Mouse (Mus musculus) heart, adult 11 months (tissue): ENCODE data around the gene Dand5.
"Not testable (repeated sequence)": the region's sequence is repeated elsewhere in the genome, so short reads cannot be mapped to it uniquely, and the experiment has no call there.

Source experiments
- DNase-seq: peaks from one replicate; pipeline ENCODE4 v3.0.0; 2022

The Dand5 gene

GRCm38 (mm10) chr8:84834002-84834865, 11.6 kb upstream of the Dand5 start:
- DNase-seq = peak; percentile 89

GRCm38 (mm10) chr8:84832759-84833742, 10.4 kb upstream of the Dand5 start:
- DNase-seq = peak; percentile 91

GRCm38 (mm10) chr8:84832034-84832717, 9.6 kb upstream of the Dand5 start:
- peak; percentile 98 for DNase-seq

GRCm38 (mm10) chr8:84831490-84831889, 8.9 kb upstream of the Dand5 start, which contains the start of gene Gadd45gip1:
TSS of gene Gadd45gip1 (plus strand) at chr8:84831522.
- peak; percentile 95 for DNase-seq

GRCm38 (mm10) chr8:84826518-84826917, 3.9 kb upstream of the Dand5 start:
- DNase-seq = not testable (repeated sequence)

GRCm38 (mm10) chr8:84825636-84826035, 3.0 kb upstream of the Dand5 start:
- no peak for DNase-seq

GRCm38 (mm10) chr8:84823653-84824052, 1.0 kb upstream of the Dand5 start:
- DNase-seq = peak; percentile 94

- DNase-seq = peak; percentile 95
Observed at GRCm38 (mm10) chr8:84816117-84816516, 6.5 kb downstream of the Dand5 start.

GRCm38 (mm10) chr8:84815547-84815946, 7.1 kb downstream of the Dand5 start:
- peak; percentile 99 for DNase-seq

- DNase-seq = peak; percentile 95
Observed at GRCm38 (mm10) chr8:84814555-84815441, 7.8 kb downstream of the Dand5 start.

GRCm38 (mm10) chr8:84814240-84814554, 8.4 kb downstream of the Dand5 start:
- peak; percentile 92 for DNase-seq

- DNase-seq = no peak
Observed at GRCm38 (mm10) chr8:84813830-84814229, 8.8 kb downstream of the Dand5 start.

- DNase-seq = peak; percentile 97
Observed at GRCm38 (mm10) chr8:84813059-84813458, 9.6 kb downstream of the Dand5 start.

GRCm38 (mm10) chr8:84811303-84811702, 11.3 kb downstream of the Dand5 start:
- DNase-seq = no peak

- peak; percentile 99 for DNase-seq
Observed at GRCm38 (mm10) chr8:84810896-84811295, 11.7 kb downstream of the Dand5 start.

- DNase-seq = no peak
Observed at GRCm38 (mm10) chr8:84809941-84810280, 12.7 kb downstream of the Dand5 start.

- DNase-seq = no peak
Observed at GRCm38 (mm10) chr8:84809109-84809940, 13.3 kb downstream of the Dand5 start.

- no peak for DNase-seq
Observed at GRCm38 (mm10) chr8:84806031-84806430, 16.6 kb downstream of the Dand5 start.

GRCm38 (mm10) chr8:84799999-84800831, 22.4 kb downstream of the Dand5 start, which contains the start of gene Nfix:
TSS of gene Nfix (minus strand) at chr8:84800344.
- peak; percentile 98 for DNase-seq
